Mouse (Mus musculus): Measurements from ENCODE around the gene Flt3l. TPM values are rescaled to one million over a fixed set of nuclear protein-coding genes. Genes with fewer than 3 reads are reported as not detected.
A peak's percentile ranks its signal among the peaks of the same experiment; 100 is the strongest.

The Flt3l gene
- polyA plus RNA-seq, 1 experiment from 2014 or later: 3.0 TPM

DNA sequence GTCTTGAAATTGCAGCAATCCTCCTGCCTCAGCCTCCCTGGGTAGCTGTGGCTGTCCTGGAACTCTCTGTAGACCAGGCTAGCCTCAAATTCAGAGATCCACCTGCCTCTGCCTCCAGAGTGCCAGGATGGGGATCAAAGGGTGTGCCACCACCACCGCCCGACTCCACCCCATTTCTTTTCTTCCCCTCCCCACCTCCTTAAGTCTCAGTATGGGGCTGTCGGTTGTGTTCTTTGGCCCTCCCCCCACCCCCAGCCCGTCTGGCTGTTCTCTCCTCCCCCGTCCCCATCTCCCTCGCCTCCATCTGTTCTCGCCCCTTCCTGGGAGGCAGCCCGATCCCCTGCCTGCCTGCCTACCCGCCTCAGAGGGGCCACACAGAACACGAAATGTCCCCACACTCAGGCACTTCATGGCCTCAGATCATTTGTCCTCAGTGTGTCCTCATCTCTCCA, 30.7 kb upstream of the Flt3l start:
- Histone ChIP-seq H3K9ac (ENCODE audit: low read depth, low read length) (no peak overlapping the region), H3K27me3 (ENCODE audit: control insufficient read depth, insufficient read depth, low read depth, low read length) (peaks cover 77% of the 10 kb centered on the region), H3K4me2 (ENCODE audit: low read depth, low read length) (no peak overlapping the region), H3K4me1 (ENCODE audit: control insufficient read depth, low read depth, low read length) (peaks cover 10% of the 10 kb centered on the region), H3K27ac (ENCODE audit: low read length) (no peak overlapping the region), H3K4me3 (ENCODE audit: low read depth, low read length) (no peak overlapping the region), H3K9me3 (replicated peaks; ENCODE audit: control insufficient read depth, low read length) (peaks cover 6% of the 10 kb centered on the region), H3K36me3 (ENCODE audit: control insufficient read depth, insufficient read depth) (no peaks in the 10 kb centered on the region)
- no peak for ATAC-seq (ENCODE audit: low read depth)
- WGBS (ENCODE audit: insufficient replicate concordance): 21% methylated on average over 10 of the region's 10 CpGs

DNA sequence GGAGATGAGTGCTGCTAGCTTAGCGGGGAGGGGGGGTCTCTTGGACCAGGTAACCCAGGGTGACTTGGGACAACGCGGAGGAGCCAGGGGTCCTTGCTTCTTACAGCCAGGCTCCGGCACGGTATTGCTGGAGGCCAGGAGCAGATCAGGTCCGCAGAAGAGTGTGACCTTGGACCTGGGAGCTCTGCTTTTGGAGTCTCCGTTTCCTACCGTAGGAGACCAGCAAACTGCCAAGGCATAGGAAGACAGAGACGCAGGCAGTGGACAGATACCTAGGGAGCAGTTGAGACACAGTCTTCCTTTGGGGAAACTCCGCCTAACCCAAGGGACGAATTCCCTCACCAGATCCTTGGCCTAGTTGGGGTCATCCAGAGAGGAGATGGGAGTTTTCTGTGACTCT, 29.5 kb upstream of the Flt3l start:
- Histone ChIP-seq H3K27ac (ENCODE audit: low read length) (no peak overlapping the region), H3K4me2 (ENCODE audit: low read depth, low read length) (no peak overlapping the region), H3K27me3 (ENCODE audit: control insufficient read depth, insufficient read depth, low read depth, low read length) (peaks cover 74% of the 10 kb centered on the region), H3K9me3 (replicated peaks; ENCODE audit: control insufficient read depth, low read length) (peaks cover 6% of the 10 kb centered on the region), H3K4me3 (ENCODE audit: low read depth, low read length) (no peak overlapping the region), H3K9ac (ENCODE audit: low read depth, low read length) (no peak overlapping the region), H3K4me1 (ENCODE audit: control insufficient read depth, low read depth, low read length) (peaks cover 14% of the 10 kb centered on the region), H3K36me3 (ENCODE audit: control insufficient read depth, insufficient read depth) (no peaks in the 10 kb centered on the region)
- 44% methylated on average over 11 of the region's 11 CpGs for WGBS (ENCODE audit: insufficient replicate concordance)
- ATAC-seq (ENCODE audit: low read depth): no peak

DNA sequence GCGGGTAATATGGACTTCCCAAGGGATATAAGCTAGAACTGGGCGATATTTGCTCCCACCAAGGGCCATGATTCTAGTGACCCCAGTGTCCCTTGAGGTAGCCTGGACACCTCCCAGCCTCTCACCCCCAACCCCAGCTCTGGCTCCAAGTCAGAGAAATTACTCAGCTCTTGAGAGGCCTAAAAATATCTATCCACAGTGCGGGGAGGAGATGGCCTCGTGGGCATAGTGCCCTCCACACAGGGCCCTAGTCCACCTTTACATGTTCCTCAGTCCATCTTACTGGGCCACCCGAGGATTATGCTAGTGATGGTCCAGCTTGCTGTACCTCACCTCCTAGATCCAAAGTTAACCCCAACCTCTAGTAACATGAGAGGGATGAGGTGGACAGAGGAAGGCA, 28.6 kb upstream of the Flt3l start:
- 55% methylated on average over 5 of the region's 5 CpGs for WGBS (ENCODE audit: insufficient replicate concordance)
- Histone ChIP-seq H3K9me3 (replicated peaks; ENCODE audit: control insufficient read depth, low read length) (peaks cover 6% of the 10 kb centered on the region), H3K27me3 (ENCODE audit: control insufficient read depth, insufficient read depth, low read depth, low read length) (peaks cover 73% of the 10 kb centered on the region), H3K9ac (ENCODE audit: low read depth, low read length) (no peak overlapping the region), H3K4me1 (ENCODE audit: control insufficient read depth, low read depth, low read length) (peaks cover 14% of the 10 kb centered on the region), H3K4me2 (ENCODE audit: low read depth, low read length) (no peak overlapping the region), H3K36me3 (ENCODE audit: control insufficient read depth, insufficient read depth) (no peaks in the 10 kb centered on the region), H3K4me3 (ENCODE audit: low read depth, low read length) (no peak overlapping the region), H3K27ac (ENCODE audit: low read length) (no peak overlapping the region)
- ATAC-seq (ENCODE audit: low read depth): no peak

DNA sequence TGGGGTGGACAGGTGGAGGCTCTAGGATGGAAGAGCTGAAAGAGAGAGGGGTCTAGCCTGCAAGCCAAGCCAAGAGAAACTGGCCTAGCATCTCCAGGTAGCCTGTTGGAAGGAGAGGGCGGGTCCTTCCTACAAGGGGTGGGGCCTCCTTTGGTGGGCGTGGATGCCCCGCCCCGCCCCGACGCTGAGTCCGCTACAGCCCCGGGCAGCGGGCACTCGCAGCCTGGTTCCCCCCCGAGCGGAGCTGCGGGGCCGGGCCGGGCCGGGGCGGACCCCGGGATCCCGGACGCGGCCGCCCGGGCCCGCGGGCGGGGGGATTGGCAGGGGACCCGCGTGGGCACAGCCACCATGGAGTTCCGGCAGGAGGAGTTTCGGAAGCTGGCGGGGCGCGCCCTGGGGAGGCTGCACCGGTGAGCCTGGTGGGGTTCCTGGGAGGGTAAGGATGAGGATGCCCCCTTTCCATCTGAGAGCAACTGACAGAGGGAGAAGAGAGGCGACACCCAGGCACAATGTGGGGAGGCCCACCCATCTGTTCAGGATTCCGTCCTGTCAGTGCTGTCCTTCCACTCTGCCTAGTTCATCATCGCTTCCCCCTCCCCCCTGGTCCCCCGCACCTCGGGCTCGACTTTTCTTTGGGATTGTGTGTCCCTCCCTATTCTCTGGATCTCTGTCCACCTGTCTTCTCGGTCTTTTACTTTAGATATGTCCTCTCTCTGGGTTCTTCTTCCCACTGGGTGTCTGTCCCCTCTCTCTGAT, 27.7 kb upstream of the Flt3l start, which contains the start of gene Slc17a7:
Slc17a7 (plus strand) TSS at position 215 of the 756 bp plus-strand sequence.
- Histone ChIP-seq H3K27ac (ENCODE audit: low read length) (no peak within 1 kb of the TSS), H3K36me3 (ENCODE audit: control insufficient read depth, insufficient read depth) (no peaks in the 10 kb centered on the region), H3K27me3 (ENCODE audit: control insufficient read depth, insufficient read depth, low read depth, low read length) (peaks cover 67% of the 10 kb centered on the region), H3K4me1 (ENCODE audit: control insufficient read depth, low read depth, low read length) (peaks cover 14% of the 10 kb centered on the region), H3K4me3 (ENCODE audit: low read depth, low read length) (peak within 1 kb of the TSS; percentile 49), H3K9ac (ENCODE audit: low read depth, low read length) (peak within 1 kb of the TSS; percentile 12; the same call in 1 of the 2 replicates), H3K9me3 (replicated peaks; ENCODE audit: control insufficient read depth, low read length) (no peaks in the 10 kb centered on the region), H3K4me2 (ENCODE audit: low read depth, low read length) (peak within 1 kb of the TSS; percentile 68)
- 0 out of 2 replicates have a peak, but pooled peaks have one; percentile 41 for ATAC-seq (ENCODE audit: low read depth)
- WGBS (ENCODE audit: insufficient replicate concordance): 2% methylated on average over 40 of the region's 41 CpGs

DNA sequence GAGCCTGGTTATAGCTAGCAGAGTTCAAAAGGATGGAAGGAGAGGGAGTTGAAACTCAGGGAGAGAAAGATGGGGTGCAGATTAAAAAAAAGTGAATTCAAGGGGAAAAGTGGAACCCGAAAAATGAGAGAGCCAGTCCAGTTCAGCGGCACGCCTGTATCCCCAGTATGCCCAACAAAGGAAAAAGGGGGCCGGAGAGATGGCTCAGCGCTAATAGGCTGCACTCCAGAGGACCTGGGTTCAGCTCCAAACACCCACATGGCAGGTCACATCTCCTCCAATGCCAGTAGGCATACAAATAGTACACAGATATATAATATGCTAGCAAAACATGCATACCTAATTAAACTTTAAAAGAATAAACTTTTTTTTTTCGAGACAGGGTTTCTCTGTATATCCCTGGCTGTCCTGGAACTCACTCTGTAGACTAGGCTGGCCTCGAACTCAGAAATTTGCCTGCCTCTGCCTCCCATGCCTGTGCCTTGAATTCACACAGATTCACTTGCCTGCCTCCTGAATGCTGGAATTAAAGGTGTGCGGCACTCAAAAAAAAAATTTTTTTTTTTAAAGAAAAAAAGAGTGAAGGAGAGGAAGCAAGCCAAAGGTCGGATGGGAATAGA, 26.9 kb upstream of the Flt3l start:
- Histone ChIP-seq H3K9ac (ENCODE audit: low read depth, low read length) (no peak overlapping the region), H3K27me3 (ENCODE audit: control insufficient read depth, insufficient read depth, low read depth, low read length) (peaks cover 59% of the 10 kb centered on the region), H3K4me1 (ENCODE audit: control insufficient read depth, low read depth, low read length) (peaks cover 14% of the 10 kb centered on the region), H3K9me3 (replicated peaks; ENCODE audit: control insufficient read depth, low read length) (no peaks in the 10 kb centered on the region), H3K36me3 (ENCODE audit: control insufficient read depth, insufficient read depth) (no peaks in the 10 kb centered on the region), H3K27ac (ENCODE audit: low read length) (no peak overlapping the region), H3K4me3 (ENCODE audit: low read depth, low read length) (no peak overlapping the region), H3K4me2 (ENCODE audit: low read depth, low read length) (peak overlapping the region; percentile 68; the same call in 1 of the 2 replicates)
- 51% methylated on average over 9 of the region's 9 CpGs for WGBS (ENCODE audit: insufficient replicate concordance)
- no peak for ATAC-seq (ENCODE audit: low read depth)

DNA sequence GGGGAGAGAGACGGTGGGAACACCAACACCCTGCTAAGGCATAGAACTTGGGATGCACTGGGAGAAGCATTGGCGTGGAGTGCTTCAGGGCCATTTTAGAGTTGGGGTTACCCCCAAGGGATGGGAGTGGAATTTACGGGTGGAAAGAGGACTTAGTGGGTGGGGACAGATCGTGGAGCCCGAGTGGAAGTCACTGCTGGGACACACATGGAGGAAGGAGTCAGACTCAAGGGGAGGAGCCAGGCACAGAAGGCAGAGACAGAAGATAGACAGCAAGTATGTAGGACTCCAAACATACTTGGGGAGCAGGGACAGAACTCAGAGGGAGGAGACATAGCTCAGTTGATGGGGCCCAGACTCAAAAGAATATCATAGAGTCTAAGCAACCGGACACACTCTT, 26.3 kb upstream of the Flt3l start:
- no peaks in the 10 kb centered on the region for H3K9me3 ChIP-seq (replicated peaks; ENCODE audit: control insufficient read depth, low read length)
- no peak overlapping the region for H3K4me3 ChIP-seq (ENCODE audit: low read depth, low read length)
- H3K27me3 ChIP-seq (ENCODE audit: control insufficient read depth, insufficient read depth, low read depth, low read length): peaks cover 54% of the 10 kb centered on the region
- H3K27ac ChIP-seq (ENCODE audit: low read length): no peak overlapping the region
- no peak for ATAC-seq (ENCODE audit: low read depth)
- peaks cover 14% of the 10 kb centered on the region for H3K4me1 ChIP-seq (ENCODE audit: control insufficient read depth, low read depth, low read length)
- no peak overlapping the region for H3K9ac ChIP-seq (ENCODE audit: low read depth, low read length)
- 24% methylated on average over 6 of the region's 6 CpGs for WGBS (ENCODE audit: insufficient replicate concordance)
- H3K4me2 ChIP-seq (ENCODE audit: low read depth, low read length): peak overlapping the region; percentile 69
- no peaks in the 10 kb centered on the region for H3K36me3 ChIP-seq (ENCODE audit: control insufficient read depth, insufficient read depth)

DNA sequence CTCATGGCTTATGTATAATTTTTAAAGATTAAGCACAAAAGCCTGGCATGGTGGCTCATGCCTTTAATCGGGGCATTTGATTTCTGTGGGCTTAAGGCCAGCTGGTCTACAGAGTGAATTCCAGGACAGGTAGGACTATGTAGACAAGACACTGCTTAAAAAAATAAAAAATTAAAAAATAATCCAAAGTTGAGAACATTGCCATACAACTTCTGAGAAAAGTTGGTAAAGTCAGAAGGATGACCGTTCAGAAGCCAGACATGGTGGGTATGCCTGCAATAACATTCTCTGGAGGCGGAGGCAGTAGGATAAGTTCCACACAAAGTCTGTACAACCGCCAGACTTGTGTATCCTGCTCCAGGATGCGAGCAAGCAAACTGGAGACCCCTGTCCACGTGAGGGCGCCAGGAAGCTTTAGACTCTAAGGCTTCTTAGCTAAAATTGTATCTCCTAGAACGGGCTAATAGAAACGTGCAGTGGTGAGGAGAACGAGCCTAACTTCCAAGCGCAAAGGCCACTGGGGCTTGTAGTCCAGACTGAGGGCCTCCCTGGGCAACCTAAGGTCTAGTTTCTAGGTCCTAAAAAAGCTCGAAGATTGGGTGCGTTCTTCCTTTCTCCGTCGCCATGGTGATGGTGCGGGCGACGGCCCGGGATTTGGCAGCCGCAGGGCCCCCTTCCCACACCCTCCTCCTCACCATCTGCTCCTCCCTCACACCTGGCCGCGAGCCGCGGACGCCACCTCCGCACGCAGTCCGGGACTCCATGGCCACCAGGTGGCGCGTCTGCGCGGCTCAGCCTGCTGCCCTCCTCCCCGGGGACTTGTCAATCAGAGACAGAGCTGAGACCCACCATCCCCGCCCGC, 25.6 kb upstream of the Flt3l start:
- Histone ChIP-seq H3K4me1 (ENCODE audit: control insufficient read depth, low read depth, low read length) (peaks cover 14% of the 10 kb centered on the region), H3K9ac (ENCODE audit: low read depth, low read length) (peak overlapping the region; percentile 4; the same call in 1 of the 2 replicates), H3K9me3 (replicated peaks; ENCODE audit: control insufficient read depth, low read length) (no peaks in the 10 kb centered on the region), H3K4me3 (ENCODE audit: low read depth, low read length) (peak overlapping the region; percentile 50), H3K27ac (ENCODE audit: low read length) (no peak overlapping the region), H3K36me3 (ENCODE audit: control insufficient read depth, insufficient read depth) (no peaks in the 10 kb centered on the region), H3K27me3 (ENCODE audit: control insufficient read depth, insufficient read depth, low read depth, low read length) (peaks cover 47% of the 10 kb centered on the region), H3K4me2 (ENCODE audit: low read depth, low read length) (peak overlapping the region; percentile 69)
- 4% methylated on average over 35 of the region's 35 CpGs for WGBS (ENCODE audit: insufficient replicate concordance)
- ATAC-seq (ENCODE audit: low read depth): peak; percentile 74

DNA sequence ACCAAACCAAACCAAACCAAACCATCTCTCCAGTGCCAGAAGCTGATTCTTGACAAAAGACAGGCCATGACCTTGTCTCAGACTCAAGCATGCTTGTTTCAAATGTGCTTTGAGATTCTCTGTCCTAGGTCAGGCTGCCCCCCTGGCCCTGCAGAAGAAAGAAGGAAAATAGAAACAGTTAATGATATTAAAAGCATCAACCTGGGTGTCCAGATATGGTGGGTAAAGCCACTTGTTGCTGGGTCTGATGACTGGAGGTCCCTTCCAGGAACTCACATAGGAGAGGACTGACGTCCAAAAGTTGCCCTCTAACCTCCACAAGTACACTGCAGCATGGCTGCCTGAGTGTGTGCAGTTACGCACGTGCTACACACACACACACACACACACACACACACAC, 24.6 kb upstream of the Flt3l start:
- H3K36me3 ChIP-seq (ENCODE audit: control insufficient read depth, insufficient read depth): no peaks in the 10 kb centered on the region
- H3K4me3 ChIP-seq (ENCODE audit: low read depth, low read length): no peak overlapping the region
- no peak for ATAC-seq (ENCODE audit: low read depth)
- peaks cover 14% of the 10 kb centered on the region for H3K4me1 ChIP-seq (ENCODE audit: control insufficient read depth, low read depth, low read length)
- no peak overlapping the region for H3K27ac ChIP-seq (ENCODE audit: low read length)
- H3K9ac ChIP-seq (ENCODE audit: low read depth, low read length): no peak overlapping the region
- WGBS (ENCODE audit: insufficient replicate concordance): 74% methylated on average over 3 of the region's 3 CpGs
- no peaks in the 10 kb centered on the region for H3K9me3 ChIP-seq (replicated peaks; ENCODE audit: control insufficient read depth, low read length)
- H3K4me2 ChIP-seq (ENCODE audit: low read depth, low read length): no peak overlapping the region
- peaks cover 37% of the 10 kb centered on the region for H3K27me3 ChIP-seq (ENCODE audit: control insufficient read depth, insufficient read depth, low read depth, low read length)

All from liver, embryonic 16.5 days (tissue).